Mouse (Mus musculus) heart, embryonic 14.5 days (tissue): ENCODE results near the gene Tdrkh. TPM values are rescaled to one million over a fixed set of nuclear protein-coding genes. Genes with fewer than 3 reads are reported as not detected.

Experiments used
- ATAC-seq: fragments of 200-750 bp; cut with Nextera tagmentation; 2 replicates; pipeline ENCODE4 v1.8.0; 2017; ENCODE audit warnings: low read depth, moderate TSS enrichment; ENCODE audit not compliant: insufficient number of reproducible peaks, insufficient read depth, low FRiP score
- H3K27ac ChIP-seq, 2 experiments: fragments of 200-500 bp in 1 of 2; fragments of 300-500 bp in 1 of 2; sonication (generic) in 1 of 2; replicated peaks in 1 of 2; 2 replicates each; pipeline ENCODE4 v1.5.1; 2012 to 2014; ENCODE audit warnings: low read depth in 2 of 2, low read length in 2 of 2, control low read depth in 1 of 2, mild to moderate bottlenecking in 1 of 2, mixed read lengths in 1 of 2; ENCODE audit not compliant: control insufficient read depth in 1 of 2, insufficient read depth in 1 of 2
- H3K27me3 ChIP-seq: fragments of 300-500 bp; sonication (generic); 2 replicates; pipeline ENCODE4 v1.6.1; 2014; ENCODE audit warnings: mild to moderate bottlenecking, low read length, control low read depth; ENCODE audit not compliant: control insufficient read depth, insufficient read depth
- H3K36me3 ChIP-seq: fragments of 300-500 bp; sonication (generic); 2 replicates; pipeline ENCODE4 v1.6.1; 2014; ENCODE audit warnings: mild to moderate bottlenecking, control low read depth, low read length, mixed read lengths; ENCODE audit not compliant: control insufficient read depth, insufficient read depth
- H3K4me1 ChIP-seq, 2 experiments: fragments of 200-500 bp in 1 of 2; fragments of 300-500 bp in 1 of 2; sonication (generic) in 1 of 2; 2 replicates each; pipeline ENCODE4 v1.6.1; 2012 to 2014; ENCODE audit warnings: low read length in 2 of 2, control low read depth in 1 of 2, mixed read lengths in 1 of 2; ENCODE audit not compliant: control insufficient read depth in 2 of 2, insufficient read depth in 2 of 2
- H3K4me2 ChIP-seq: fragments of 300-500 bp; sonication (generic); 2 replicates; pipeline ENCODE4 v1.6.1; 2014; ENCODE audit warnings: mild to moderate bottlenecking, low read length
- H3K4me3 ChIP-seq, 2 experiments: fragments of 200-500 bp in 1 of 2; fragments of 300-500 bp in 1 of 2; sonication (generic) in 1 of 2; 2 replicates each; pipeline ENCODE4 v1.5.1; 2012 to 2014; ENCODE audit warnings: low read length in 2 of 2, mild to moderate bottlenecking in 2 of 2, control low read depth in 1 of 2, low read depth in 1 of 2, moderate library complexity in 1 of 2; ENCODE audit not compliant: control insufficient read depth in 1 of 2, insufficient read depth in 1 of 2
- H3K9ac ChIP-seq: fragments of 300-500 bp; sonication (generic); 2 replicates; pipeline ENCODE4 v1.6.1; 2014; ENCODE audit warnings: mild to moderate bottlenecking, low read length
- H3K9me3 ChIP-seq: fragments of 300-500 bp; sonication (generic); 2 replicates; pipeline ENCODE4 v1.6.1; 2016; ENCODE audit warnings: low read length, control low read depth; ENCODE audit not compliant: control insufficient read depth
- WGBS: fragments of 180-500 bp; shearing (Covaris S2); extraction: QIAGEN DNeasy Blood & Tissue Kit; methylation state at CpG from one replicate; pipeline ENCODE4 v1.1.7; 2014; 5-methylcytosine and 5-hydroxymethylcytosine counted together
- polyA plus RNA-seq: library from polyadenylated mRNA; unstranded; fragments of >200 nt; fragmentation: Nextera tagmentation; extraction: Ambion mirVana; gene quantifications from 2 replicates; pipeline ENCODE4 v1.2.1, GENCODE M21; 2014

Tdrkh gene
- polyA plus RNA-seq, 1 experiment from 2014 or later, result 8.8 TPM

DNA sequence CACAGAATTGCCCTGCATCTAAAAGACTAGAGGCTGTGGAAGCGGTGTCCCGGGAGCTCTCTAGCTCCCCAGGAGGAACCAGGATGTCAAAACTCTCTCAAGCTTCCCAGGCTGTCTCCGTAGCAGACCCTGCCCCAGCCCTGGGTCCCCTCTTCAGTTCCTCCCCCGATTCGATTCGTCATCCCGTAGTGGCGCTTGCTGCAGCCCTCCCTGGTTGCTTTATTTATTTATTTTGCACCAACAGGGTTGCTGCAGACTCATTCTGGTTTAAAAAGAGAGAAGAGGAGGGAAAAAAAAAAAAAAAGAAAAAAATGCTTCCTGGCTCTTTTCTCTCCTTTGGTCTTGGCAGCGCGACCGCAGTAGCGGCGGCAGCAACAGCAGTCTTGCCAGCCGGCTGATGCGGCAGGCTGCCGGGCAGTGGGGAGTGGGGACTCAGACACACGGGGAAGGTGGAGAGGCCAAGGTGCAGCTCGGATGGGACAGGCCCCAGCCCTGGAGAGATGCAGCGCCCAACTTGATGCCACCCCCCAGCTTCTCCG is 14.1 kb upstream of the Tdrkh start:
- Histone ChIP-seq H3K9ac (peak overlapping the region; percentile 56), H3K4me2 (peak overlapping the region; percentile 68), H3K4me1 (no peaks in the 10 kb centered on the region), H3K27me3 (peaks cover 72% of the 10 kb centered on the region), H3K36me3 (no peaks in the 10 kb centered on the region), H3K27ac (no peak overlapping the region), H3K4me3 (peak overlapping the region; percentile 35), H3K9me3 (no peaks in the 10 kb centered on the region)
- 2% methylated on average over 15 of the region's 20 CpGs for WGBS
- ATAC-seq, result no peak

DNA sequence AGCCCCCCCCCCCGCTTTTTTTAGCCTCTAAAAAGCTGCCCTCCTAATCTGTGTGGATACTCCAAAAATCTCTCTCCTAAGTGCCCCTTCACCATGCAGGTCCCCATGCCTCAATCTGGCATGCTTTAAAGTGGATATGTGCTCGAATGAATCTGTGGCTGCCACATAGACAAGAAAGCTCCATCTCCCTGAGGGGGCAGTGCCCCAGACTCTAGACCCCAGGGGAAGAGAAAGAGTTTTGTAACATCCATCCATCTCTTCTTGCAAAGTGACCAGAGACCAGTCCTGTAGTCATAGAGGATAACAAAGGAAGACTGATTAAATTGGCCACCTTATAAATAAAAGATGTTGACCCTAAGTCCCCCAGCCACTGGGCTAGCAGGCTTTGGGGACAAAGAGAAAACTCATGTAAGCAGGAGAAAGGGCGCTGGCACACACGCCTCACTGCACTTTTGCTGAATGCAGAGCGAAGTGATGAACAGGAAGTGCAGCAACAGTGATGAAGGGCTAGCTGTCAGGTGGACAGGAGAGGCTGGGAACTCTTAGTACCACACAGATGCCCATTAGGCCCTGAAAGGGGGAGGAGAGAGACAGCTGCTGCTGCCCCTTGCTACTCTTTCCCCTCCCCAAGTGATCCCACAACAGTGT is 13.3 kb upstream of the Tdrkh start:
- H3K4me1 ChIP-seq, result 0 out of 4 replicates have a peak, but pooled peaks cover 0 to 2% of the 10 kb centered on the region in 2 experiments
- no peak overlapping the region for H3K27ac ChIP-seq
- no peaks in the 10 kb centered on the region for H3K9me3 ChIP-seq
- peak overlapping the region; percentile 68; the same call in 1 of the 2 replicates for H3K4me2 ChIP-seq
- H3K9ac ChIP-seq, result no peak overlapping the region
- no peak overlapping the region for H3K4me3 ChIP-seq
- WGBS, result 47% methylated on average over 5 of the region's 5 CpGs
- H3K27me3 ChIP-seq, result peaks cover 78% of the 10 kb centered on the region
- no peaks in the 10 kb centered on the region for H3K36me3 ChIP-seq
- no peak for ATAC-seq

DNA sequence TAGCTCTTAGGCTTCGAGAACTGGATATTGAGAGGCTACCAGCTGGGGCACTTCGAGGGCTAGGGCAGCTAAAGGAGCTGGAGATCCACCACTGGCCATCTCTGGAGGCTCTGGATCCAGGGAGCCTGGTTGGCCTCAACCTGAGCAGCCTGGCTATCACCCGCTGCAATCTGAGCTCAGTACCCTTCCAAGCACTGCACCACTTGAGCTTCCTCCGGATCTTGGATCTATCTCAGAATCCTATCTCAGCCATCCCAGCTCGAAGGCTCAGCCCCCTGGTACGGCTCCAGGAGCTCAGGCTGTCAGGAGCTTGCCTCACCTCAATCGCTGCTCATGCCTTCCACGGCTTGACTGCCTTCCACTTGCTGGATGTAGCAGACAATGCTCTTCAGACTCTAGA is 10.6 kb upstream of the Tdrkh start:
- Histone ChIP-seq H3K9ac (no peak overlapping the region), H3K4me3 (no peak overlapping the region), H3K27ac (no peak overlapping the region), H3K27me3 (peaks cover 74% of the 10 kb centered on the region), H3K4me1 (peaks cover 0 to 4% of the 10 kb centered on the region in 2 experiments; a peak in 1 of 4 replicates), H3K4me2 (no peak overlapping the region), H3K9me3 (no peaks in the 10 kb centered on the region), H3K36me3 (no peaks in the 10 kb centered on the region)
- WGBS, result 36% methylated on average over 8 of the region's 8 CpGs
- ATAC-seq, result no peak

DNA sequence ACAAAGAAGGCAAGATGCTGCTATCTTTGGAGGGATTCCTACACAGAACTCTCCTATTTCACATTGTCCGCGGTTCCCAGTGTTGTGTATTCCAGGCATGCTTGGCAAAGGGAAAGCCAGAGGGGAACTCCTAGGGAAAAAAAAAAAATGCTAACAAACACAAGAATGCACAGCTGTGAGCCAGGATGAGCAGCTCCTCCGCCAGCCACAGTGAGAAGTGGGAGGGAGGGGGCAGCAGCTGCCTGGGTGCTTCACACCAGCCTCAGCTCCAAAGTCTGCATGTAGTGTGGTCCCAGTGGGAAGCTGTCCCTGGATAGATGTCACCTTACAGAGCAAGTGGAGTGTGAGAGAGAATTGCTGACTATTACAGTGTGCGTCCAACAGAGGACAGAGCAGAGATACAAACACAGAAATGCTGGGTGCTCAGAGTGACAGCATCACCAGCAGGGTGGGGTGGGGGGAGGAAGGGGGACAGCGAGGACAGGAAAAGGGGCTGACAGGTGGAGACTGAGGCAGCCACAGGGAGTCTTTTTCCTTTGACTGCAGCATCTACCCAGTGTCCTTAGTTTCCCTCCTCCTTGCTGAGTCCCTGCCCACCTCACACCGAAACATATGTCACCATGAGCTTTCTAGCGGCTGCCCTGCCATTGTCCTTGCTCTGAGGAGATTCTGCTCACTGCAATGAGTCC is 8.6 kb upstream of the Tdrkh start:
- H3K4me3 ChIP-seq, result no peak overlapping the region
- no peaks in the 10 kb centered on the region for H3K36me3 ChIP-seq
- H3K9me3 ChIP-seq, result no peaks in the 10 kb centered on the region
- H3K27me3 ChIP-seq, result peaks cover 54% of the 10 kb centered on the region
- no peak for ATAC-seq
- H3K9ac ChIP-seq, result no peak overlapping the region
- no peak overlapping the region for H3K4me2 ChIP-seq
- 20% methylated on average over 7 of the region's 7 CpGs for WGBS
- no peak overlapping the region for H3K27ac ChIP-seq
- peaks cover 0 to 4% of the 10 kb centered on the region in 2 experiments; a peak in 1 of 4 replicates for H3K4me1 ChIP-seq

DNA sequence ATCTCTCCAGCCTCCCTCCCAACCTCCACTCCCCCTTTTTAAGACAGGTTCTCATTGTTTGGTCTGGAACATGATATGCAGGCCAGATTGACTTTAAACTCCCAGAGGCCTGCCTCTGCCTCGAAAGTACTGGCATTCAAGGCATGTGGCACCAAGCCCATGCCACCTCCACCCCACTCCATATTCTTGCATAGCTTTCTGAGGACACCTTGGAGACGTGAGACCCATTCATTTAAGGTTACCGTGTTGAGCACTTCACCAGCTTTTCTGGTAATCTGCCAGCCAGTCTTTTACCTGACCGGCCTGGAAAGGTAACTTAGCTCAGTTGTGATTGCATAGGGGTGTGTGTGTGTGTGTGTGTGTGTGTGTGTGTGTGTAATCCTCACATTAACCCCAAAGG is 7.5 kb upstream of the Tdrkh start:
- no peak overlapping the region for H3K4me3 ChIP-seq
- no peak overlapping the region for H3K9ac ChIP-seq
- 59% methylated on average over 4 of the region's 4 CpGs for whole genome bisulfite sequencing
- peaks cover 0 to 4% of the 10 kb centered on the region in 2 experiments; a peak in 1 of 4 replicates for H3K4me1 ChIP-seq
- peaks cover 43% of the 10 kb centered on the region for H3K27me3 ChIP-seq
- H3K36me3 ChIP-seq, result no peaks in the 10 kb centered on the region
- no peaks in the 10 kb centered on the region for H3K9me3 ChIP-seq
- H3K4me2 ChIP-seq, result no peak overlapping the region
- no peak for ATAC-seq
- no peak overlapping the region for H3K27ac ChIP-seq

DNA sequence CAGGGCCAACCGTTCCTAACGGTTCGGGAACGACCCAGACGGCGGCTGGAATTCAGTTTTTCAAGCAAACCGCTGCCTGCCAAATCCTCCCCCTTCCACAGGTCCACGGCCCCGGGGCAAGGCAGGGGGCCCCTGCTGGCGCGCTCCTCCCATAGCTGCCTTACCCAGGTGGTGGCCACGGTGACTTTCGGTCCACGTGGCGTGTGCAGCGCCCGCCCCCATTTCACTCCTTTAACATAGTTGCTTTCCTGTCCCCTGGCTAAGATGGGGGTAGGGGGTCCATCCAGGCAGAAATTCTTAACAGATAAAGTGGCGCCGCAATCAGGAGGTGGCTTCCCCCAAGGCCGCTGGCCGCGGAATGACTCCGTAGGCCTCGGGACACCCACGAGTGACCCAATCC is 543 bp upstream of the Tdrkh start:
- ATAC-seq, result peak; percentile 29; the same call in 1 of the 2 replicates

DNA sequence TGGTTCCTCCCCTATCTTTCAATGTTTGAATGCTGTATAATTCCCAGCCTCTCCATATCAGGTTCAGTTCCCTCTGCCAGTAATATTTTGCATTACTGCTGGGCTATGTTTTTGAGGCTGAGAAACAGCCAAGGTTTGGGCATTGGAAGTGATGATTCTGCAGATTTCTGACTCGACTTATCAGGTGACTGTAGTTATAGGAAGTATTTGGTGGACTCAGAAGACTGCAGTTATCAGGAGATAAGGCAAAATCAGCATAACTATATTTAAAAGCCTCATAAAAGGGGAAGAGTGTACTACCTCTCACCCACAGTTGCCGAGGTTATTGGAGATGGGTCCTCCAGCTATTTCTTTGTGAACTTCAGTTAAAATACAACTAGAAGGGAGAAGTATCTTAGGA is 17.9 kb downstream of the Tdrkh start:
- Histone ChIP-seq H3K27ac (no peak overlapping the region), H3K4me1 (no peaks in the 10 kb centered on the region), H3K9ac (no peak overlapping the region), H3K27me3 (no peaks in the 10 kb centered on the region), H3K36me3 (no peaks in the 10 kb centered on the region), H3K4me2 (no peak overlapping the region), H3K9me3 (no peaks in the 10 kb centered on the region), H3K4me3 (no peak overlapping the region)
- WGBS, result 57% methylated on average over 2 of the region's 2 CpGs
- no peak for ATAC-seq

More for the DNA sequence above, 543 bp upstream of the Tdrkh start:
- H3K4me1 ChIP-seq, result peaks cover 5 to 8% of the 10 kb centered on the region in 2 experiments; a peak in 3 of 4 replicates
- no peak overlapping the region for H3K27ac ChIP-seq
- H3K9me3 ChIP-seq, result no peaks in the 10 kb centered on the region
- H3K27me3 ChIP-seq, result no peaks in the 10 kb centered on the region
- peak overlapping the region; percentile 56; the same call in 1 of the 2 replicates for H3K9ac ChIP-seq
- WGBS, result 11% methylated on average over 25 of the region's 25 CpGs
- H3K36me3 ChIP-seq, result no peaks in the 10 kb centered on the region
- H3K4me2 ChIP-seq, result peak overlapping the region; percentile 94
- peak overlapping the region; percentile 51 to 54 for H3K4me3 ChIP-seq
